Mouse (Mus musculus): ENCODE results near the gene Ergic1. TPM values are rescaled to one million over a fixed set of nuclear protein-coding genes. Genes with fewer than 3 reads are reported as not detected.

Gene Ergic1
- polyA plus RNA-seq, 1 experiment from 2014 or later: 133 TPM

DNA sequence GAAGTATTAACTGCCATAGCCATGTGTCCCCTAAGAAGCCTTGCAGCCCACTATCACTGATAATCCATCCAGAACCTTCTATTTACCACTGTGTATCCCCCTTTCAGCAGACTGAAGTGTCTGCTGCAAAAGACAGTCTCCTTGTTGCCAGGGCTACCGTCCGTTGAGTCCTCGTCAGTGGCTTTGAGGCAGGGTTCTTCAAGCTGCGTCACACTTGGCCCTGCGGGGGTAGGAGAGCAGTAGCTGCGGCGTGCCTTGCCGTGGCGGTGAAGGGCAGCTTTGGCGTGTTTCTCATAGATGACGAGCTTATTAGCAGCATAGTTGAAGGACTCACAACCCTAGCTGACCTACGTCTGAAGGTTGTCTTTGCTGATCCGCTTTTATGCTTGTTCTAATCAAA, 140.3 kb downstream of the Ergic1 start:
- Histone ChIP-seq H3K36me3 (ENCODE audit: inconsistent target) (peaks cover 60% of the 10 kb centered on the region), H3K4me3 (ENCODE audit: inconsistent target) (no peak overlapping the region), H3K79me2 (ENCODE audit: inconsistent target) (no peaks in the 10 kb centered on the region; the same call in 1 of the 2 replicates), H3K27ac (no peak overlapping the region)
- 96% methylated on average over 13 of the region's 13 CpGs for WGBS (ENCODE audit: missing documents)

- Histone ChIP-seq H3K79me2 (ENCODE audit: inconsistent target) (no peaks in the 10 kb centered on the region; the same call in 1 of the 2 replicates), H3K4me3 (ENCODE audit: inconsistent target) (no peak overlapping the region), H3K27ac (no peak overlapping the region), H3K36me3 (ENCODE audit: inconsistent target) (peaks cover 50% of the 10 kb centered on the region)
- WGBS (ENCODE audit: missing documents): 88% methylated on average over 3 of the region's 4 CpGs
Measured at GRCm38 (mm10) chr17:26702621-26703020, 141.3 kb downstream of the Ergic1 start.

- Histone ChIP-seq H3K79me2 (ENCODE audit: inconsistent target) (no peaks in the 10 kb centered on the region; the same call in 1 of the 2 replicates), H3K36me3 (ENCODE audit: inconsistent target) (peaks cover 40% of the 10 kb centered on the region), H3K27ac (no peak overlapping the region), H3K4me3 (ENCODE audit: inconsistent target) (no peak overlapping the region)
- WGBS (ENCODE audit: missing documents): 82% methylated on average over 4 of the region's 4 CpGs
Measured at GRCm38 (mm10) chr17:26703671-26704070, 142.4 kb downstream of the Ergic1 start.

- no peak overlapping the region for H3K4me3 ChIP-seq (ENCODE audit: inconsistent target)
- H3K27ac ChIP-seq: no peak overlapping the region
- peaks cover 20% of the 10 kb centered on the region; the same call in 1 of the 2 replicates for H3K36me3 ChIP-seq (ENCODE audit: inconsistent target)
- 24% methylated on average over 11 of the region's 11 CpGs for WGBS (ENCODE audit: missing documents)
- H3K79me2 ChIP-seq (ENCODE audit: inconsistent target): no peaks in the 10 kb centered on the region; the same call in 1 of the 2 replicates
Measured at GRCm38 (mm10) chr17:26705463-26706359, 144.4 kb downstream of the Ergic1 start.

Other genes with a start within 250 kb of the Ergic1 start
- gene Neurl1b, start 146.7 kb upstream of the Ergic1 start, polyA plus RNA-seq (2018): 0.46 to 0.47 TPM (median 0.46 TPM) in 3 replicates
- gene Dusp1, start 639 bp downstream of the Ergic1 start, polyA plus RNA-seq (2018): 10.8 to 29.7 TPM (median 28.3 TPM) in 3 replicates
- gene Atp6v0e, start 101.7 kb downstream of the Ergic1 start, polyA plus RNA-seq (2018): 212 to 399 TPM (median 392 TPM) in 3 replicates
- 4.2 to 20.5 TPM (median 12.8 TPM) in 3 replicates for gene Crebrf, start 154.2 kb downstream of the Ergic1 start, polyA plus RNA-seq (2018)
- 14.5 to 27.0 TPM (median 16.7 TPM) in 3 replicates for gene Bnip1, start 219.6 kb downstream of the Ergic1 start, polyA plus RNA-seq (2018)

Data from macrophage (primary cell).